Mouse (Mus musculus) kidney, adult 2 months (tissue): ENCODE measurements around the gene Cybrd1.

Source experiments
- CTCF ChIP-seq: fragments of 200-500 bp; conservative IDR thresholded peaks from 2 replicates; pipeline ENCODE4 v1.5.1; 2011; ENCODE audit warnings: low read depth, mild to moderate bottlenecking, control low read depth, low read length, moderate library complexity, mixed read lengths; ENCODE audit not compliant: insufficient read depth, insufficient read length
- POLR2A ChIP-seq: fragments of 200-500 bp; IDR thresholded peaks from one replicate; pipeline ENCODE4 v1.6.1; 2011; ENCODE audit warnings: low read depth, low read length, control low read depth

DNA sequence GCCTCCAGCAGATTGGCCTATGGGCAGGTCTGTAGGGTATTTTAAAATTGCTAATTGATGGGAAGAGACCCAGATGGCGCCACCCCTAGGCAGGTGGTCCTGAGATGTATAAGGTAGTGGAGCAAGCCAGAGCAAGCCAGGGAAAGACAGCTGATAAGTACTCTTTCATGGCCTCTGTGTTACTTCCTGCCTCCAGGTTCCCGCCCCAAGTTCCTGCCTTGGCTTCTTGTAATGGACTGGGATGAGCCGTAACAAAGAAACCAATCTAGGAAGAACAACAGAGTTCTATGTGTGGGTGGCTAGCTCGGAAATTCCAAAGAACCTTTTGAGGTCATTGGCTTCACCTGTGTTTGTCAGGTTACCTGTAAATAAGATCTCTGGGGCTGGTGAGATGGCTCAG is 49.5 kb downstream of the Cybrd1 start:
- TF ChIP-seq CTCF (no peak), POLR2A (no peak)
